Mouse (Mus musculus) heart, embryonic 13.5 days (tissue): ENCODE measurements around the gene Ssbp2. TPM values are rescaled to one million over a fixed set of nuclear protein-coding genes. Genes with fewer than 3 reads are reported as not detected.

ENCODE experiments used
- ATAC-seq: fragments of 200-750 bp; cut with Nextera tagmentation; 2 replicates; pipeline ENCODE4 v1.8.0; 2017; ENCODE audit warnings: moderate TSS enrichment; ENCODE audit not compliant: insufficient number of reproducible peaks, low FRiP score, low TSS enrichment; ENCODE audit errors: extremely low read depth
- H3K27ac ChIP-seq: fragments of 300-500 bp; sonication (generic); replicated peaks from 2 replicates; pipeline ENCODE4 v1.5.1; 2015; ENCODE audit warnings: moderate library complexity, mild to moderate bottlenecking, inconsistent platforms
- H3K27me3 ChIP-seq: fragments of 300-500 bp; sonication (generic); replicated peaks from 2 replicates; pipeline ENCODE4 v1.6.1; 2015; ENCODE audit warnings: mild to moderate bottlenecking, inconsistent platforms
- H3K36me3 ChIP-seq: fragments of 300-500 bp; sonication (generic); 2 replicates; pipeline ENCODE4 v1.6.1; 2015; ENCODE audit warnings: mild to moderate bottlenecking, inconsistent platforms
- H3K4me1 ChIP-seq: fragments of 300-500 bp; sonication (generic); 2 replicates; pipeline ENCODE4 v1.6.1; 2015; ENCODE audit warnings: inconsistent platforms
- H3K4me2 ChIP-seq: fragments of 300-500 bp; sonication (generic); 2 replicates; pipeline ENCODE4 v1.6.1; 2015; ENCODE audit warnings: inconsistent platforms, mild to moderate bottlenecking, moderate library complexity
- H3K4me3 ChIP-seq: fragments of 300-500 bp; sonication (generic); 2 replicates; pipeline ENCODE4 v1.5.1; 2015; ENCODE audit warnings: moderate library complexity, mild to moderate bottlenecking, inconsistent platforms
- H3K9ac ChIP-seq: fragments of 300-500 bp; sonication (generic); 2 replicates; pipeline ENCODE4 v1.6.1; 2015; ENCODE audit warnings: inconsistent platforms, mild to moderate bottlenecking, moderate library complexity
- H3K9me3 ChIP-seq: fragments of 300-500 bp; sonication (generic); 2 replicates; pipeline ENCODE4 v1.6.1; 2016; ENCODE audit warnings: inconsistent platforms
- WGBS: fragments of 180-500 bp; shearing (Covaris S2); methylation state at CpG from one replicate; pipeline ENCODE4 v1.1.7; 2015; ENCODE audit warnings: mixed read lengths; 5-methylcytosine and 5-hydroxymethylcytosine counted together
- polyA plus RNA-seq: library from polyadenylated mRNA; unstranded; fragments of >200 nt; fragmentation: Nextera tagmentation; extraction: Ambion mirVana; gene quantifications from 2 replicates; pipeline ENCODE4 v1.2.1, GENCODE M21; 2015

Gene Ssbp2
- polyA plus RNA-seq, 1 experiment from 2014 or later = 86.4 TPM

GRCm38 (mm10) chr13:91595284-91595683, 135.2 kb downstream of the Ssbp2 start:
- Histone ChIP-seq H3K9ac (no peak overlapping the region), H3K4me1 (no peaks in the 10 kb centered on the region), H3K36me3 (no peaks in the 10 kb centered on the region), H3K27me3 (no peaks in the 10 kb centered on the region), H3K4me3 (no peak overlapping the region), H3K4me2 (no peak overlapping the region), H3K27ac (no peak overlapping the region), H3K9me3 (no peaks in the 10 kb centered on the region)
- ATAC-seq = no peak
- WGBS = 86% methylated on average over 1 of the region's 1 CpGs

GRCm38 (mm10) chr13:91599594-91599993, 139.5 kb downstream of the Ssbp2 start:
- no peak for ATAC-seq
- Histone ChIP-seq H3K36me3 (peaks cover 5% of the 10 kb centered on the region), H3K9ac (no peak overlapping the region), H3K27me3 (no peaks in the 10 kb centered on the region), H3K4me1 (no peaks in the 10 kb centered on the region), H3K4me2 (no peak overlapping the region), H3K4me3 (no peak overlapping the region), H3K9me3 (no peaks in the 10 kb centered on the region), H3K27ac (no peak overlapping the region)
- WGBS = 82% methylated on average over 3 of the region's 3 CpGs

GRCm38 (mm10) chr13:91605043-91605840, 145.2 kb downstream of the Ssbp2 start:
- 89% methylated on average over 7 of the region's 7 CpGs for WGBS
- Histone ChIP-seq H3K4me2 (no peak overlapping the region), H3K36me3 (peaks cover 5% of the 10 kb centered on the region), H3K4me1 (no peaks in the 10 kb centered on the region), H3K27me3 (no peaks in the 10 kb centered on the region), H3K9me3 (no peaks in the 10 kb centered on the region), H3K9ac (no peak overlapping the region), H3K27ac (no peak overlapping the region), H3K4me3 (no peak overlapping the region)
- ATAC-seq = no peak

GRCm38 (mm10) chr13:91610601-91611000, 150.5 kb downstream of the Ssbp2 start:
- no peaks in the 10 kb centered on the region for H3K36me3 ChIP-seq
- no peaks in the 10 kb centered on the region for H3K9me3 ChIP-seq
- H3K9ac ChIP-seq = no peak overlapping the region
- no peaks in the 10 kb centered on the region for H3K4me1 ChIP-seq
- no peak overlapping the region for H3K4me2 ChIP-seq
- H3K27me3 ChIP-seq = no peaks in the 10 kb centered on the region
- H3K27ac ChIP-seq = no peak overlapping the region
- WGBS = 71% methylated on average over 4 of the region's 4 CpGs
- no peak for ATAC-seq
- no peak overlapping the region for H3K4me3 ChIP-seq

GRCm38 (mm10) chr13:91611909-91612308, 151.8 kb downstream of the Ssbp2 start:
- Histone ChIP-seq H3K4me2 (no peak overlapping the region), H3K9ac (no peak overlapping the region), H3K4me1 (no peaks in the 10 kb centered on the region), H3K36me3 (no peaks in the 10 kb centered on the region), H3K27ac (no peak overlapping the region), H3K4me3 (no peak overlapping the region), H3K9me3 (no peaks in the 10 kb centered on the region), H3K27me3 (no peaks in the 10 kb centered on the region)
- no peak for ATAC-seq
- WGBS = 79% methylated on average over 3 of the region's 3 CpGs

GRCm38 (mm10) chr13:91612578-91612977, 152.5 kb downstream of the Ssbp2 start:
- 87% methylated on average over 4 of the region's 4 CpGs for WGBS
- H3K4me2 ChIP-seq = no peak overlapping the region
- H3K9ac ChIP-seq = no peak overlapping the region
- H3K4me3 ChIP-seq = no peak overlapping the region
- H3K27ac ChIP-seq = no peak overlapping the region
- no peaks in the 10 kb centered on the region for H3K9me3 ChIP-seq
- no peak for ATAC-seq
- H3K36me3 ChIP-seq = no peaks in the 10 kb centered on the region
- no peaks in the 10 kb centered on the region for H3K4me1 ChIP-seq
- no peaks in the 10 kb centered on the region for H3K27me3 ChIP-seq

GRCm38 (mm10) chr13:91616050-91616449, 156.0 kb downstream of the Ssbp2 start:
- peaks cover 6% of the 10 kb centered on the region; the same call in 1 of the 2 replicates for H3K4me1 ChIP-seq
- H3K9me3 ChIP-seq = no peaks in the 10 kb centered on the region
- no peak for ATAC-seq
- no peaks in the 10 kb centered on the region for H3K27me3 ChIP-seq
- no peak overlapping the region for H3K4me3 ChIP-seq
- H3K9ac ChIP-seq = no peak overlapping the region
- H3K4me2 ChIP-seq = no peak overlapping the region
- H3K36me3 ChIP-seq = peaks cover 5% of the 10 kb centered on the region
- WGBS = 81% methylated on average over 3 of the region's 3 CpGs
- H3K27ac ChIP-seq = no peak overlapping the region

- no peak for ATAC-seq
- Histone ChIP-seq H3K27ac (no peak overlapping the region), H3K27me3 (no peaks in the 10 kb centered on the region), H3K4me3 (no peak overlapping the region), H3K36me3 (peaks cover 5% of the 10 kb centered on the region), H3K4me2 (no peak overlapping the region), H3K9me3 (no peaks in the 10 kb centered on the region), H3K4me1 (peaks cover 6% of the 10 kb centered on the region; the same call in 1 of the 2 replicates), H3K9ac (no peak overlapping the region)
- 89% methylated on average over 5 of the region's 5 CpGs for WGBS
Observed at GRCm38 (mm10) chr13:91616876-91617275, 156.8 kb downstream of the Ssbp2 start.

- no peaks in the 10 kb centered on the region for H3K27me3 ChIP-seq
- WGBS = 13% methylated on average over 1 of the region's 1 CpGs
- ATAC-seq = no peak
Observed at GRCm38 (mm10) chr13:91619431-91619830, 159.3 kb downstream of the Ssbp2 start.

GRCm38 (mm10) chr13:91620541-91620940, 160.5 kb downstream of the Ssbp2 start:
- WGBS = 87% methylated on average over 3 of the region's 3 CpGs
- Histone ChIP-seq H3K27ac (no peak overlapping the region), H3K4me1 (peaks cover 6% of the 10 kb centered on the region; the same call in 1 of the 2 replicates), H3K4me2 (no peak overlapping the region), H3K36me3 (peaks cover 10% of the 10 kb centered on the region), H3K9ac (no peak overlapping the region), H3K4me3 (no peak overlapping the region), H3K27me3 (no peaks in the 10 kb centered on the region), H3K9me3 (no peaks in the 10 kb centered on the region)
- ATAC-seq = no peak

More at GRCm38 (mm10) chr13:91619431-91619830, 159.3 kb downstream of the Ssbp2 start:
- no peak overlapping the region for H3K27ac ChIP-seq
- H3K9me3 ChIP-seq = no peaks in the 10 kb centered on the region
- H3K9ac ChIP-seq = no peak overlapping the region
- peaks cover 6% of the 10 kb centered on the region; the same call in 1 of the 2 replicates for H3K4me1 ChIP-seq
- H3K4me3 ChIP-seq = no peak overlapping the region
- peaks cover 7% of the 10 kb centered on the region for H3K36me3 ChIP-seq
- no peak overlapping the region for H3K4me2 ChIP-seq

GRCm38 (mm10) chr13:91631291-91631799, 171.3 kb downstream of the Ssbp2 start:
- WGBS = 75% methylated on average over 9 of the region's 9 CpGs
- Histone ChIP-seq H3K4me3 (no peak overlapping the region), H3K9me3 (no peaks in the 10 kb centered on the region), H3K4me2 (no peak overlapping the region), H3K27ac (no peak overlapping the region), H3K4me1 (peaks cover 13% of the 10 kb centered on the region), H3K27me3 (no peaks in the 10 kb centered on the region), H3K36me3 (no peaks in the 10 kb centered on the region), H3K9ac (no peak overlapping the region)
- ATAC-seq = no peak; the same call in 1 of the 2 replicates

GRCm38 (mm10) chr13:91634123-91634522, 174.0 kb downstream of the Ssbp2 start:
- H3K27me3 ChIP-seq = no peaks in the 10 kb centered on the region
- H3K4me3 ChIP-seq = no peak overlapping the region
- H3K4me2 ChIP-seq = no peak overlapping the region
- ATAC-seq = no peak
- H3K36me3 ChIP-seq = no peaks in the 10 kb centered on the region
- peaks cover 20% of the 10 kb centered on the region for H3K4me1 ChIP-seq
- WGBS = 60% methylated on average over 7 of the region's 7 CpGs
- no peaks in the 10 kb centered on the region for H3K9me3 ChIP-seq
- H3K9ac ChIP-seq = no peak overlapping the region
- H3K27ac ChIP-seq = no peak overlapping the region
